Mouse (Mus musculus) hindbrain, embryonic 13.5 days (tissue): ENCODE data around the gene Os9. TPM values are rescaled to one million over a fixed set of nuclear protein-coding genes. Genes with fewer than 3 reads are reported as not detected.
"Not testable (repeated sequence)": the region's sequence is repeated elsewhere in the genome, so short reads cannot be mapped to it uniquely, and the experiment has no call there.

Experiments
- ATAC-seq: fragments of 200-750 bp; cut with Nextera tagmentation; 2 replicates; pipeline ENCODE4 v1.8.0; 2017; ENCODE audit warnings: moderate TSS enrichment; ENCODE audit not compliant: low FRiP score
- H3K27ac ChIP-seq: fragments of 300-500 bp; sonication (generic); 2 replicates; pipeline ENCODE4 v1.5.1; 2015; ENCODE audit warnings: inconsistent platforms, mild to moderate bottlenecking, moderate library complexity
- H3K27me3 ChIP-seq: fragments of 300-500 bp; sonication (generic); 2 replicates; pipeline ENCODE4 v1.6.1; 2015; ENCODE audit warnings: mild to moderate bottlenecking, inconsistent platforms
- H3K36me3 ChIP-seq: fragments of 300-500 bp; sonication (generic); 2 replicates; pipeline ENCODE4 v1.6.1; 2015; ENCODE audit warnings: mild to moderate bottlenecking, inconsistent platforms
- H3K4me1 ChIP-seq: fragments of 300-500 bp; sonication (generic); replicated peaks from 2 replicates; pipeline ENCODE4 v1.6.1; 2015; ENCODE audit warnings: inconsistent platforms
- H3K4me2 ChIP-seq: fragments of 300-500 bp; sonication (generic); 2 replicates; pipeline ENCODE4 v1.6.1; 2015; ENCODE audit warnings: inconsistent platforms, mild to moderate bottlenecking, moderate library complexity
- H3K4me3 ChIP-seq: fragments of 300-500 bp; sonication (generic); 2 replicates; pipeline ENCODE4 v1.5.1; 2015; ENCODE audit warnings: mild to moderate bottlenecking, inconsistent platforms
- H3K9ac ChIP-seq: fragments of 300-500 bp; sonication (generic); 2 replicates; pipeline ENCODE4 v1.6.1; 2015; ENCODE audit warnings: mild to moderate bottlenecking, inconsistent platforms
- H3K9me3 ChIP-seq: fragments of 300-500 bp; sonication (generic); 2 replicates; pipeline ENCODE4 v1.6.1; 2016; ENCODE audit warnings: inconsistent platforms
- WGBS: fragments of 180-500 bp; shearing (Covaris S2); methylation state at CpG from one replicate; pipeline ENCODE4 v1.1.7; 2015; 5-methylcytosine and 5-hydroxymethylcytosine counted together
- polyA plus RNA-seq: library from polyadenylated mRNA; unstranded; fragments of >200 nt; fragmentation: Nextera tagmentation; extraction: Ambion mirVana; gene quantifications from 2 replicates; pipeline ENCODE4 v1.2.1, GENCODE M21; 2015

Gene Os9
- polyA plus RNA-seq, 1 experiment from 2014 or later: 144 TPM

- H3K27ac ChIP-seq: no peak overlapping the region
- no peak overlapping the region for H3K4me3 ChIP-seq
- no peaks in the 10 kb centered on the region for H3K36me3 ChIP-seq
- ATAC-seq: no peak
- H3K4me1 ChIP-seq: peaks cover 34% of the 10 kb centered on the region
- no peak overlapping the region for H3K9ac ChIP-seq
- peaks cover 23% of the 10 kb centered on the region for H3K27me3 ChIP-seq
- 98% methylated on average over 1 of the region's 1 CpGs for WGBS
- no peaks in the 10 kb centered on the region for H3K9me3 ChIP-seq
- H3K4me2 ChIP-seq: no peak overlapping the region
Measured at GRCm38 (mm10) chr10:127073981-127074380, 47.0 kb downstream of the Os9 start.

GRCm38 (mm10) chr10:127072969-127073368, 48.0 kb downstream of the Os9 start:
- not testable (repeated sequence) for H3K4me2 ChIP-seq, H3K27ac ChIP-seq, H3K4me3 ChIP-seq, ATAC-seq, H3K36me3 ChIP-seq, H3K9me3 ChIP-seq, H3K9ac ChIP-seq
- WGBS: 91% methylated on average over 2 of the region's 2 CpGs
- Histone ChIP-seq H3K4me1 (peaks cover 39% of the 10 kb centered on the region), H3K27me3 (peaks cover 22% of the 10 kb centered on the region)

- not testable (repeated sequence) for H3K4me2 ChIP-seq, H3K9me3 ChIP-seq, ATAC-seq, H3K4me3 ChIP-seq, H3K9ac ChIP-seq, H3K27ac ChIP-seq
- Histone ChIP-seq H3K36me3 (peaks cover 14% of the 10 kb centered on the region), H3K4me1 (peaks cover 36% of the 10 kb centered on the region), H3K27me3 (peaks cover 19% of the 10 kb centered on the region)
- WGBS: 88% methylated on average over 4 of the region's 4 CpGs
Measured at GRCm38 (mm10) chr10:127072270-127072669, 48.7 kb downstream of the Os9 start.

GRCm38 (mm10) chr10:127071203-127071602, 49.7 kb downstream of the Os9 start:
- H3K36me3 ChIP-seq: peaks cover 25% of the 10 kb centered on the region
- H3K27me3 ChIP-seq: peaks cover 10% of the 10 kb centered on the region
- peaks cover 37% of the 10 kb centered on the region for H3K4me1 ChIP-seq
- H3K27ac ChIP-seq: peak overlapping the region; percentile 92; the same call in 1 of the 2 replicates
- no peaks in the 10 kb centered on the region for H3K9me3 ChIP-seq
- peak overlapping the region; percentile 61 for H3K4me3 ChIP-seq
- WGBS: 73% methylated on average over 9 of the region's 9 CpGs
- no peak for ATAC-seq
- H3K4me2 ChIP-seq: peak overlapping the region; percentile 99
- H3K9ac ChIP-seq: peak overlapping the region; percentile 84

- ATAC-seq: peak; percentile 92
- H3K4me3 ChIP-seq: peak within 1 kb of the TSS; percentile 61
- H3K9me3 ChIP-seq: no peaks in the 10 kb centered on the region
- H3K36me3 ChIP-seq: peaks cover 32% of the 10 kb centered on the region
- WGBS: 2% methylated on average over 36 of the region's 36 CpGs
- H3K9ac ChIP-seq: peak within 1 kb of the TSS; percentile 84
- peaks cover 40% of the 10 kb centered on the region for H3K4me1 ChIP-seq
- peaks cover 5% of the 10 kb centered on the region for H3K27me3 ChIP-seq
- H3K27ac ChIP-seq: peak within 1 kb of the TSS; percentile 92
- peak within 1 kb of the TSS; percentile 99 for H3K4me2 ChIP-seq
Measured at GRCm38 (mm10) chr10:127070190-127071121, 50.5 kb downstream of the Os9 start, which contains the start of gene Tspan31. Tspan31 (minus strand) TSS chr10:127070264.

- Histone ChIP-seq H3K4me3 (peak overlapping the region; percentile 61), H3K27me3 (no peaks in the 10 kb centered on the region), H3K9ac (peak overlapping the region; percentile 84), H3K36me3 (peaks cover 40% of the 10 kb centered on the region), H3K4me1 (peaks cover 49% of the 10 kb centered on the region), H3K27ac (peak overlapping the region; percentile 92), H3K9me3 (no peaks in the 10 kb centered on the region), H3K4me2 (peak overlapping the region; percentile 99)
- peak; percentile 86 for ATAC-seq
- WGBS: 8% methylated on average over 30 of the region's 30 CpGs
Measured at GRCm38 (mm10) chr10:127069281-127070189, 51.4 kb downstream of the Os9 start.

- no peak for ATAC-seq
- WGBS: 81% methylated on average over 9 of the region's 9 CpGs
- peaks cover 40% of the 10 kb centered on the region for H3K36me3 ChIP-seq
- peaks cover 51% of the 10 kb centered on the region for H3K4me1 ChIP-seq
- H3K9ac ChIP-seq: peak overlapping the region; percentile 84
- peak overlapping the region; percentile 92 for H3K27ac ChIP-seq
- no peaks in the 10 kb centered on the region for H3K27me3 ChIP-seq
- H3K9me3 ChIP-seq: no peaks in the 10 kb centered on the region
- H3K4me3 ChIP-seq: peak overlapping the region; percentile 61
- H3K4me2 ChIP-seq: peak overlapping the region; percentile 99
Measured at GRCm38 (mm10) chr10:127068360-127069038, 52.4 kb downstream of the Os9 start.

- Histone ChIP-seq H3K4me1 (peaks cover 62% of the 10 kb centered on the region), H3K4me2 (no peak overlapping the region), H3K9me3 (no peaks in the 10 kb centered on the region), H3K9ac (no peak overlapping the region), H3K36me3 (peaks cover 40% of the 10 kb centered on the region), H3K27me3 (no peaks in the 10 kb centered on the region), H3K27ac (no peak overlapping the region), H3K4me3 (no peak overlapping the region)
- WGBS: 87% methylated on average over 14 of the region's 14 CpGs
- no peak for ATAC-seq
Measured at GRCm38 (mm10) chr10:127066519-127067018, 54.4 kb downstream of the Os9 start.

- 90% methylated on average over 9 of the region's 9 CpGs for WGBS
- H3K4me3 ChIP-seq: peak overlapping the region; percentile 69
- H3K4me1 ChIP-seq: peaks cover 63% of the 10 kb centered on the region
Measured at GRCm38 (mm10) chr10:127065981-127066380, 55.0 kb downstream of the Os9 start.

GRCm38 (mm10) chr10:127063913-127064870, 56.7 kb downstream of the Os9 start:
- 13% methylated on average over 37 of the region's 37 CpGs for WGBS
- ATAC-seq: peak; percentile 4; the same call in 1 of the 2 replicates
- H3K4me3 ChIP-seq: peak overlapping the region; percentile 69

More at GRCm38 (mm10) chr10:127065981-127066380, 55.0 kb downstream of the Os9 start:
- no peaks in the 10 kb centered on the region for H3K9me3 ChIP-seq
- no peak overlapping the region for H3K9ac ChIP-seq
- no peak for ATAC-seq
- H3K27me3 ChIP-seq: no peaks in the 10 kb centered on the region
- H3K27ac ChIP-seq: no peak overlapping the region; the same call in 1 of the 2 replicates
- peaks cover 40% of the 10 kb centered on the region for H3K36me3 ChIP-seq
- H3K4me2 ChIP-seq: no peak overlapping the region

More at GRCm38 (mm10) chr10:127063913-127064870, 56.7 kb downstream of the Os9 start:
- Histone ChIP-seq H3K4me1 (peaks cover 59% of the 10 kb centered on the region), H3K9me3 (no peaks in the 10 kb centered on the region), H3K36me3 (peaks cover 40% of the 10 kb centered on the region), H3K4me2 (peak overlapping the region; percentile 85), H3K9ac (peak overlapping the region; percentile 88), H3K27me3 (no peaks in the 10 kb centered on the region), H3K27ac (peak overlapping the region; percentile 91)
